ENCODE assay signal across 23 mouse cellular contexts in genomic region chr16:97529241-97529640, GRCm38 (mm10). TPM values are rescaled to one million over a fixed set of nuclear protein-coding genes. Genes with fewer than 3 reads are reported as not detected.
"Had no signal": no experiment of that assay in that cellular context is flagged by ENCODE, and none has a peak within 500 bp of the region (broad histone marks: within the 10 kb centered on the region; RNA-seq: fewer than 3 reads in every experiment).

No protein-coding gene starts in this region.

- H3K4me3 ChIP-seq: liver, embryonic 15.5 days; lung, embryonic 15.5 days; megakaryocyte, embryonic 14.5 days; midbrain, embryonic 13.5 days; midbrain, embryonic 15.5 days; myocyte; neural tube, embryonic 13.5 days; neural tube, embryonic 15.5 days had no signal

- H3K9ac ChIP-seq: liver, embryonic 15.5 days; liver, postnatal 0 days; lung, embryonic 15.5 days; midbrain, embryonic 13.5 days; midbrain, embryonic 15.5 days; neural tube, embryonic 13.5 days; neural tube, embryonic 15.5 days had no signal

- H3K27me3 ChIP-seq: liver, embryonic 15.5 days; lung, embryonic 15.5 days; megakaryocyte, embryonic 14.5 days; midbrain, embryonic 13.5 days; midbrain, embryonic 15.5 days; neural tube, embryonic 13.5 days; neural tube, embryonic 15.5 days had no signal

- H3K9me3 ChIP-seq: liver, embryonic 15.5 days; lung, embryonic 15.5 days; midbrain, embryonic 13.5 days; midbrain, embryonic 15.5 days; neural tube, embryonic 13.5 days; neural tube, embryonic 15.5 days had no signal

- ATAC-seq: liver, postnatal 0 days; lung, postnatal 0 days; midbrain, embryonic 13.5 days; midbrain, embryonic 15.5 days had no signal

- H3K4me2 ChIP-seq: liver, embryonic 15.5 days; lung, embryonic 15.5 days; midbrain, embryonic 11.5 days; midbrain, embryonic 13.5 days; midbrain, embryonic 15.5 days; neural tube, embryonic 13.5 days; neural tube, embryonic 15.5 days had no signal

- DNase-seq: liver, postnatal 0 days; lung, adult 2 months; lung, postnatal 14 days; lung, postnatal 36 days; right cerebral cortex, postnatal 14 days; spleen, adult 18-20 months; thymus, adult 2 months; thymus, postnatal 25 days; thymus, postnatal 4 days had no signal

- H3K27ac ChIP-seq: liver, embryonic 15.5 days; lung, embryonic 15.5 days; macrophage; midbrain, embryonic 13.5 days; midbrain, embryonic 15.5 days; neural tube, embryonic 13.5 days; neural tube, embryonic 15.5 days had no signal

- H3K36me3 ChIP-seq: liver, embryonic 15.5 days; lung, embryonic 15.5 days; midbrain, embryonic 13.5 days; midbrain, embryonic 15.5 days; neural tube, embryonic 13.5 days; neural tube, embryonic 15.5 days had no signal

- H3K4me1 ChIP-seq: lung, embryonic 15.5 days; midbrain, embryonic 13.5 days; midbrain, embryonic 15.5 days; neural tube, embryonic 13.5 days; neural tube, embryonic 15.5 days had no signal

RNA-seq across cellular contexts. Expression of gene Fam3b, which starts 14.6 kb away (rescaled TPM):
- polyA plus RNA-seq: liver, embryonic 15.5 days; liver, postnatal 0 days; lung, embryonic 15.5 days; macrophage; midbrain, embryonic 11.5 days; midbrain, embryonic 13.5 days; midbrain, embryonic 15.5 days; midbrain, postnatal 0 days; myocyte; neural tube, embryonic 11.5 days; neural tube, embryonic 13.5 days; neural tube, embryonic 15.5 days; stomach, embryonic 14.5 days had no signal
